Mouse (Mus musculus) liver, adult 2 months (tissue): ENCODE measurements around the gene Gnat2. TPM values are rescaled to one million over a fixed set of nuclear protein-coding genes. Genes with fewer than 3 reads are reported as not detected.

Source experiments
- DNase-seq: peaks from one replicate; pipeline ENCODE4 v3.0.0-alpha.2; 2011; ENCODE audit warnings: low read depth, low spot score; ENCODE audit errors: extremely low read depth
- H3K27ac ChIP-seq: fragments of 200-500 bp; replicated peaks from 2 replicates; pipeline ENCODE4 v1.5.1; 2012; ENCODE audit warnings: low read depth, mild to moderate bottlenecking, control low read depth, inconsistent platforms, low read length; ENCODE audit not compliant: insufficient read depth
- H3K27me3 ChIP-seq: fragments of 200-500 bp; 2 replicates; pipeline ENCODE4 v1.6.1; 2012; ENCODE audit warnings: mild to moderate bottlenecking, moderate library complexity, low read length, inconsistent platforms; ENCODE audit not compliant: control insufficient read depth, insufficient read depth
- H3K36me3 ChIP-seq: fragments of 200-500 bp; 2 replicates; pipeline ENCODE4 v1.6.1; 2012; ENCODE audit warnings: low read length, inconsistent platforms; ENCODE audit not compliant: control insufficient read depth, insufficient read depth
- H3K4me1 ChIP-seq: fragments of 200-500 bp; 2 replicates; pipeline ENCODE4 v1.6.1; 2011; ENCODE audit warnings: low read length; ENCODE audit not compliant: control insufficient read depth, insufficient read depth
- H3K4me3 ChIP-seq: fragments of 200-500 bp; 2 replicates; pipeline ENCODE4 v1.5.1; 2011; ENCODE audit warnings: low read depth, mild to moderate bottlenecking, control low read depth, low read length, moderate library complexity; ENCODE audit not compliant: insufficient read depth
- H3K79me2 ChIP-seq: fragments of 200-500 bp; 2 replicates; pipeline ENCODE4 v1.6.1; 2012; ENCODE audit warnings: inconsistent platforms, mild to moderate bottlenecking, low read length, moderate library complexity; ENCODE audit not compliant: control insufficient read depth, insufficient read depth
- H3K9ac ChIP-seq: fragments of 200-500 bp; 2 replicates; pipeline ENCODE4 v1.6.1; 2012; ENCODE audit warnings: low read depth, mild to moderate bottlenecking, control low read depth, inconsistent platforms, low read length
- CTCF ChIP-seq: fragments of 200-500 bp; IDR thresholded peaks from 2 replicates; pipeline ENCODE4 v1.5.1; 2011; ENCODE audit warnings: low read depth, low read length, control low read depth
- POLR2A ChIP-seq: fragments of 200-500 bp; IDR thresholded peaks from 2 replicates; pipeline ENCODE4 v1.6.1; 2011; ENCODE audit warnings: low read length, control low read depth; ENCODE audit not compliant: insufficient read depth; ENCODE audit errors: extremely low read depth
- WGBS: fragments of 180-500 bp; shearing (Covaris S2); methylation state at CpG from one replicate; pipeline ENCODE4 v1.1.7; 2018; 5-methylcytosine and 5-hydroxymethylcytosine counted together
- polyA plus RNA-seq: library from polyadenylated mRNA; depleted of rRNA; stranded (reverse); fragments of >200 nt; gene quantifications from 2 replicates; pipeline ENCODE4 v1.2.3, GENCODE M21; 2012
- total RNA-seq: library from RNA; depleted of rRNA; stranded (reverse); fragments of >200 nt; gene quantifications from 2 replicates; pipeline ENCODE4 v1.2.3, GENCODE M21; 2014

Gnat2 gene
- total and polyA plus RNA-seq, 2 experiments: 1.5 to 2.9 TPM

DNA sequence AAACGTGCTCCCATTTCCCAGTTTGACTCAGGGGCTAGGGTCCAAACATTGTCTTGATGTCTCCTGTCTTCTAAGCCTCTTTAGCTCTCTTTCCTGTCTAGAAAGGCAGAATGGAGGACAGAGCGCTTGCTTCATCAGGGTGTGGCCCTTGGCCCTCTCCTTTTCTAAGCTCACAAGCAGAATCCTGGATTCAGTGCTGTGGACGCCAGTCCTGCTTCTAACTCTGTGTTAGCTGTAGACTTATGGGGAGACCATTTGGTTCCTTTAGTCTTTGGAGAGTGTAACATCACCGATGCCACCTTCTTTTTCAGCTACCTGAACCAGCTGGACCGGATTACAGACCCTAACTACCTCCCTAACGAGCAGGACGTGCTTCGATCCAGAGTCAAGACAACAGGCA lies 5.1 kb downstream of the Gnat2 start:
- DNase-seq: no peak
- Histone ChIP-seq H3K9ac (no peak overlapping the region), H3K36me3 (no peaks in the 10 kb centered on the region), H3K27ac (no peak overlapping the region), H3K4me3 (no peak overlapping the region), H3K27me3 (no peaks in the 10 kb centered on the region), H3K79me2 (no peaks in the 10 kb centered on the region), H3K4me1 (no peaks in the 10 kb centered on the region)
- TF ChIP-seq POLR2A: no peak
- 95% methylated on average over 8 of the region's 8 CpGs for WGBS

DNA sequence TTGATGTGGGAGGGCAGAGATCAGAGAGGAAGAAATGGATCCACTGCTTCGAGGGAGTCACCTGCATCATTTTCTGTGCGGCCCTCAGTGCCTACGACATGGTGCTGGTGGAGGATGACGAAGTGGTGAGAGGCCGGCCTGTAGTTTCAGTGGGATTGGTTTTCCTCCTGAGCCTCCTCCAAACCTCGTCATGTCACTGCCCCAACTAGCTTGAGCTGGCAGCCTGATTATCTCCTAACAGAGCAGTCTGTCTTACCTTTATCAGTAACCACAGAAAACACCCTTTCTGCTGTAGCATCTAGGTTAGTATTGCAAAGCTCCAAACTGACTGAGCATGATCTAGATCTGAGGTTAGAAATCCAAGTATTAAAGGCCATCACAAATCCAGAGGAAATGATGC lies 5.7 kb downstream of the Gnat2 start:
- H3K9ac ChIP-seq: no peak overlapping the region

DNA sequence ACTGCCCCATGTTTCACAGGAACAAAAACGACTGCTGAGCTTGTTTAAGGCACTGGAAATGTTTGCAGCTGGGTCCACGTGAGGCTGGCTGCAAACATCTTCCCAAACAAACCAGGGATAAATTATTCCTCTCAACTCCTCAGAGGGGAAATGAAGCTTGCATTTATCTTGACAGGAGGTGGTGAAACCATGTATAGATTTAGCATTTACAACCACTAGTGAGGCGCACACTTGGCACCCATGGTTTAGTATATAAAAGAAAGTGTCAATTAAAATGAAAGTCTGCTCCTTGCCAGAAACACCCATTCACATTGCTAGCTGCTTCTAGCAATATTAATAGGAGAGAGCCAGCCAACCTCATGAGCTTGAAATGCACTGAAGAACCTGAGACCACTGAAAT lies 9.0 kb downstream of the Gnat2 start:
- DNase-seq: no peak
- TF ChIP-seq CTCF (no peak), POLR2A (no peak)
- H3K4me3 ChIP-seq: no peak overlapping the region
- H3K27me3 ChIP-seq: no peaks in the 10 kb centered on the region
- no peak overlapping the region for H3K9ac ChIP-seq
- H3K79me2 ChIP-seq: no peaks in the 10 kb centered on the region
- H3K27ac ChIP-seq: no peak overlapping the region
- peaks cover 9% of the 10 kb centered on the region for H3K36me3 ChIP-seq
- H3K4me1 ChIP-seq: no peaks in the 10 kb centered on the region
- 66% methylated on average over 3 of the region's 3 CpGs for WGBS

More for the DNA sequence above, 5.7 kb downstream of the Gnat2 start:
- no peaks in the 10 kb centered on the region for H3K79me2 ChIP-seq
- no peak overlapping the region for H3K27ac ChIP-seq
- no peaks in the 10 kb centered on the region for H3K27me3 ChIP-seq
- WGBS: 93% methylated on average over 6 of the region's 6 CpGs
- no peak overlapping the region for H3K4me3 ChIP-seq
- H3K4me1 ChIP-seq: no peaks in the 10 kb centered on the region
- H3K36me3 ChIP-seq: no peaks in the 10 kb centered on the region
- DNase-seq: no peak
- TF ChIP-seq POLR2A (no peak), CTCF (no peak)

DNA sequence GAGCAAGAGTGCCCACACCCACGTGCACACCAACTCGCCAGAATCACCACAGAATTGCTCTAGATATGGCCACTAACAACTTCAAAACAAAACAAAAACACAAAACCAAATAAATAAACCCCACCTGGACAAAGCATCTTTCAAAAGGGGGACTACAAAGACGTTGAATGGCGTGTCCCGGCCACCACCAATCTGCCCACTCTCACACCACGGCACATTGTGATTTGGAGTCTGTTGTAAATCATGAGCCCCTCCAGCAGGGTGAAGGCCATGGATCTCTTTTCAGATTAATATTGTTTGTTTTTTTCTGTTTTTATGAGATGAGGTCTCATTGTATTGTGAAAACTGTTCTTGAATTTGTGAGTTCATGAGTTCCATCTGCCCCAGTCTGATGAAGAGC lies 9.5 kb downstream of the Gnat2 start:
- WGBS: 95% methylated on average over 6 of the region's 6 CpGs
- Histone ChIP-seq H3K36me3 (peaks cover 11% of the 10 kb centered on the region), H3K4me3 (no peak overlapping the region), H3K4me1 (no peaks in the 10 kb centered on the region), H3K9ac (no peak overlapping the region), H3K79me2 (no peaks in the 10 kb centered on the region), H3K27ac (no peak overlapping the region), H3K27me3 (no peaks in the 10 kb centered on the region)
- TF ChIP-seq POLR2A (no peak), CTCF (no peak)
- DNase-seq: no peak

DNA sequence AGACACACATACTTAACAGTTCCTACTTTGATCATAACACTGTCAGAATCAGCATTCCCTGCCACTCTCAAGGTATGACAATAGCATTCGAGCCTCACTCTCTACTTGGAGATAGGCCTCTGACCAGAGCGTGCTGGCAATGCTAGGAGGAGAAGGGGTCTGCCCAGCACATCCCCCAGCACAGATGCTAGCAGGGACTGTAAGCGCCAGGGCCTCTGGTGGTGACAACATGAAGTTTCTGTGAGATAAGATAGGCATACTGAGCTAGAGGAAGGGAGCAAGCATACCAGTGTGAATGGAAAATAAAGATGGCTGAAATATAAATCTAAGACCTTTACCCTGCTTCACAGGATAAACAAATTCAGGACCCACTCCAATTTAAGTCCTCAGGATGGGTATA lies 12.7 kb downstream of the Gnat2 start:
- Histone ChIP-seq H3K79me2 (no peaks in the 10 kb centered on the region), H3K36me3 (peaks cover 30% of the 10 kb centered on the region), H3K9ac (no peak overlapping the region), H3K4me3 (no peak overlapping the region), H3K27me3 (no peaks in the 10 kb centered on the region), H3K4me1 (no peaks in the 10 kb centered on the region), H3K27ac (no peak overlapping the region)
- WGBS: 91% methylated on average over 3 of the region's 3 CpGs
- TF ChIP-seq POLR2A (no peak), CTCF (no peak)
- no peak for DNase-seq

DNA sequence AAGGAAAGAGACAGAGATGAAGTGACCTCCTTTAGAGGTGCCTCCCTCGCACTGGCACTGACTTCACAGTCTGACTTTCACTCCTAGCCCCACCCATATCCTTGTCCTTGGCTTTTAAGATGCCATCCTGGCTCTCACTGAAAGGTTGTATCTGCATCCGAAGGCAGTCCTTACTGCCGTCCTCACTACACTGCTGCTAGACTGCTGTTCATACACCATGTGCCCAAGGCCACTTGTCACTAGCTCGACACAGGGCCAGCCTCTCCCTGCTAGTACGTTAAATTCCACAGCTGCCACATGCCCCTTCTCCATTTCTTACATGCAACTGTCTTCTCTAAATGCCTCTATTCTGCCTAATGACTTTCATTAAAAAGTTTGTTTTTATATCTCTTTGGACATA lies 18.7 kb downstream of the Gnat2 start:
- Histone ChIP-seq H3K27me3 (no peaks in the 10 kb centered on the region), H3K27ac (no peak overlapping the region), H3K4me3 (no peak overlapping the region), H3K79me2 (no peaks in the 10 kb centered on the region), H3K36me3 (peaks cover 32% of the 10 kb centered on the region), H3K9ac (no peak overlapping the region), H3K4me1 (peaks cover 22% of the 10 kb centered on the region)
- TF ChIP-seq CTCF (no peak), POLR2A (no peak)
- DNase-seq: no peak
- 85% methylated on average over 5 of the region's 5 CpGs for WGBS
